Mouse (Mus musculus) limb, embryonic 11.5 days (tissue): ENCODE results near the gene Tbc1d5. TPM values are rescaled to one million over a fixed set of nuclear protein-coding genes. Genes with fewer than 3 reads are reported as not detected.

Experiments used
- ATAC-seq: fragments of 200-750 bp; cut with Nextera tagmentation; 2 replicates; pipeline ENCODE4 v1.8.0; 2017; ENCODE audit warnings: low read depth; ENCODE audit not compliant: insufficient number of reproducible peaks, low FRiP score, low TSS enrichment
- DNase-seq: peaks from one replicate; pipeline ENCODE4 v3.0.0-alpha.2; 2015; ENCODE audit warnings: low spot score
- H3K27ac ChIP-seq: fragments of 300-500 bp; sonication (generic); replicated peaks from 2 replicates; pipeline ENCODE4 v1.5.1; 2014; ENCODE audit warnings: low read depth, mild to moderate bottlenecking, low read length
- H3K27me3 ChIP-seq: fragments of 300-500 bp; sonication (generic); 2 replicates; pipeline ENCODE4 v1.6.1; 2014; ENCODE audit warnings: mild to moderate bottlenecking, low read length, mixed read lengths; ENCODE audit not compliant: control insufficient read depth, insufficient read depth
- H3K36me3 ChIP-seq: fragments of 300-500 bp; sonication (generic); 2 replicates; pipeline ENCODE4 v1.6.1; 2014; ENCODE audit warnings: mild to moderate bottlenecking, low read length, moderate library complexity, mixed read lengths; ENCODE audit not compliant: control insufficient read depth, insufficient read depth
- H3K4me1 ChIP-seq: fragments of 300-500 bp; sonication (generic); 2 replicates; pipeline ENCODE4 v1.6.1; 2014; ENCODE audit warnings: low read length, mixed read lengths; ENCODE audit not compliant: control insufficient read depth, insufficient read depth
- H3K4me2 ChIP-seq: fragments of 300-500 bp; sonication (generic); 2 replicates; pipeline ENCODE4 v1.6.1; 2014; ENCODE audit warnings: low read depth, mild to moderate bottlenecking, moderate library complexity; ENCODE audit not compliant: severe bottlenecking
- H3K4me3 ChIP-seq: fragments of 300-500 bp; sonication (generic); 2 replicates; pipeline ENCODE4 v1.5.1; 2014; ENCODE audit warnings: low read depth, low read length
- H3K9ac ChIP-seq: fragments of 300-500 bp; sonication (generic); 2 replicates; pipeline ENCODE4 v1.6.1; 2014; ENCODE audit warnings: mild to moderate bottlenecking, low read length
- H3K9me3 ChIP-seq: fragments of 300-500 bp; sonication (generic); 2 replicates; pipeline ENCODE4 v1.6.1; 2016; ENCODE audit warnings: low read length; ENCODE audit not compliant: control insufficient read depth
- WGBS: fragments of 180-500 bp; shearing (Covaris S2); extraction: QIAGEN DNeasy Blood & Tissue Kit; methylation state at CpG from one replicate; pipeline ENCODE4 v1.1.7; 2014; 5-methylcytosine and 5-hydroxymethylcytosine counted together
- polyA plus RNA-seq: library from polyadenylated mRNA; unstranded; fragments of >200 nt; fragmentation: Nextera tagmentation; extraction: Ambion mirVana; gene quantifications from 2 replicates; pipeline ENCODE4 v1.2.1, GENCODE M21; 2014

The Tbc1d5 gene
- polyA plus RNA-seq, 1 experiment from 2014 or later, result 11.0 TPM

DNA sequence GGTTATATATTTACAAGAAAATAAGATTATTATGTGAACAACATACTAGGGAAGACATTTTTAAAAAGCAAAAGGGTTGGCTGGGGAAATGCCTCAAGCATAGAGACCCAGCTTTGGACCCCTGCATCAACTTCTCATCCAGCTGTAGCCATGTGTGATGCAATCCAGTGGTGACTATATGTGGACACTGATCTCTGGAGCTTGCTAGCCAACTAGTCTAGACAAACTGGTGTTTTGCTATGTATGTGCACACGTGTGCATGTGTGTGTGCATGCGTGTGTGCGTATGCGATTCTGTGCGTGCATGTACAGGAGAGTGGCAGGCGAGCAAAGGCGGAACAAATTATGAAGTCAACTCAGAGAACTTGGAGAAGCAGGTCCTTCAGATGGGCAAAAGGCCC, 414.8 kb downstream of the Tbc1d5 start:
- Histone ChIP-seq H3K36me3 (no peaks in the 10 kb centered on the region), H3K4me3 (no peak overlapping the region), H3K27me3 (no peaks in the 10 kb centered on the region), H3K27ac (no peak overlapping the region), H3K9ac (no peak overlapping the region), H3K4me2 (no peak overlapping the region), H3K4me1 (no peaks in the 10 kb centered on the region), H3K9me3 (no peaks in the 10 kb centered on the region)
- ATAC-seq (no peak), DNase-seq (no peak)
- WGBS, result 94% methylated on average over 7 of the region's 7 CpGs

DNA sequence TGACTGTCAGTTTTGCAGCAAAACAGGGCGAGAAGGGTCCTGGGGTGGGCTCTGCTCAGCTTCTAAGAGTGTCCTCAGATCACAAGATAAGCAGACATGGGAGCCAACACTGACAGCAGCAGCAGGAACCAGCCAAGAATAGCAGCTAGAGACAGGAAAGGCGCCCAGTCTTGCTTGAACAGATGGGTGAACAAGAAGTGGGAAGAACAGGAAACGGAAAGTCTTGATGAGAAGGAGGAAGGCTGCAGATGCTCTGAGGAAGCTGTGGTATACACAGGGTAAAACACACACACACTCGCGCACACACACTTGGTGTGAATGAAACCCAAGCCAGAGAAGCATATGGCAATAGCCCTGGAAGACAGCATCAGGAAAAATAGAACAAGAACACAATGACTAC, 415.7 kb downstream of the Tbc1d5 start:
- Histone ChIP-seq H3K4me1 (no peaks in the 10 kb centered on the region), H3K9ac (no peak overlapping the region), H3K4me2 (no peak overlapping the region), H3K36me3 (no peaks in the 10 kb centered on the region), H3K9me3 (no peaks in the 10 kb centered on the region), H3K4me3 (no peak overlapping the region), H3K27ac (no peak overlapping the region), H3K27me3 (no peaks in the 10 kb centered on the region)
- 83% methylated on average over 5 of the region's 5 CpGs for WGBS
- ATAC-seq (no peak), DNase-seq (no peak)

DNA sequence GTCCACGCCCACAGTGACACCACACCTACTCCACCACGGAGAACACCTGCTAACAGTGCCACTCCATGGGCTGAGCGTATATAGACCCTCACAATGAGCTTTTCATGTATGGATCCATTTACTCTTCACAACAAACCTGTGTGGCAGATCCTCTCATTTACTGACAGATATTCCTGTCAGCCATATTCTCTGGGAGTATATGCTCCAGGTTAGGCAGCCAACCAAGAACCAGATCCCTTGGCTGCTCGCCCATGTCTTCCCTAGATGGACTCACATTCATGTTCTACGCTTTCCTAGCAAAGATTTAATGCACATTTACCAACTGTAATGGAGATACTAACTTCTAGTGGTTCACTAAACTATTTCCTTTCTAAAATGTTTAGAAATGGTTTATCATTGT, 416.9 kb downstream of the Tbc1d5 start:
- H3K36me3 ChIP-seq, result no peaks in the 10 kb centered on the region
- H3K4me3 ChIP-seq, result no peak overlapping the region
- no peak overlapping the region for H3K27ac ChIP-seq
- DNase-seq (no peak), ATAC-seq (no peak)
- H3K9me3 ChIP-seq, result no peaks in the 10 kb centered on the region
- no peak overlapping the region for H3K4me2 ChIP-seq
- H3K4me1 ChIP-seq, result no peaks in the 10 kb centered on the region
- H3K9ac ChIP-seq, result no peak overlapping the region
- H3K27me3 ChIP-seq, result no peaks in the 10 kb centered on the region
- 87% methylated on average over 5 of the region's 5 CpGs for WGBS

DNA sequence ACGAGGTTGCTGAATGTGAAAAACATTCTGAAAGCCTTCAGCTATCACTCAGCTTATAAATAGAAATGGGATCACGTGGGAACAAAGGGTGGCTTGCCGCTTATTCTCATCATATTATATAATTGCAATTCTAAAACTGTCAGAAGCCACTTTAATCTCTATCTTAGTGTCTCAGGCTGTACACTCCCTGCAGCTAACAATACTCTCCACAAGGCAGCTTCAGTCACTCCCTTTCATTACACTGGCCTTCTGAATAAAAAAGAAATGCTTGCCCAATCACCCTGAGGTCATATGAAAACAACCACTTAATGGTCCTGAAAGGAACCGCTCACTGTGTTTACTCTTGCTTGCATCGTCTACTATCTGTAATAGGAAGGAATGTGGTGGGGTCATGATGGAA, 418.1 kb downstream of the Tbc1d5 start:
- no peaks in the 10 kb centered on the region for H3K9me3 ChIP-seq
- ATAC-seq, result no peak

DNA sequence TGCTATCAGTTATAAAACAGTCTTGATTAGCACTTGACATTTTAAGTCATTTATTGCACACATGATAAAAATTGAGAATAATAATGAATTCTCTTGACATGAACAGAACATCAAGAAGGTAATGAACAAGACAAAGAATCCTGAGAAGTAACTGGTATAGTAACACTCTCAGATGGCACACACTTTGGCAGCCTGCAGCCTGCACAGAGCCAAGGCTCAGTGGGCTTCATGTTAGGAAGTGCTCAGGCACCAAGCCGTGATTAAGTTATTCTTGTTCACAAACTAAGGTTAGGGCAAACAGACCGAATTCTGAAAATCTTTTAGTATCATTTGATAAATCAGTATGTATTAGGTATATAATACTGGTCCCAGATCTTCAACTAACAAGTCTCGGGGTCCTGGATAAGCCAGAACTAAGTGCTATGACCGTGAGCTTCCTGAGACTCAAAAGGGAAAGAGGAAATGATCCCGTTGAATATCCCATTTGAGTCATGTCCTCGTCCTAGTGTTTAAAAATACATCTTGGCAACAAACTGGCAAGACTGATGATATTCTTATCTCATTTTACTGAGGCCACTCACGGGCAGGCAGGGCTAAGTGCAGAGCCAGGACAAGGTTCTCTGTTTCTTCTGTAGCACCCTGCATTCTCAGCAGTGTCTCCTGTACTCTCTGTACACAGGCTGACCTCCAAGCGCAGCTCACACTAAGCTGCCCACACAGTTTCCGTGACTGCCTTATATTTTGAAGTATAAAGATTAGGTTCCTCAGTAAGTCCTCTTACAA, 425.6 kb downstream of the Tbc1d5 start:
- WGBS, result 86% methylated on average over 9 of the region's 9 CpGs
- Histone ChIP-seq H3K9ac (no peak overlapping the region), H3K4me2 (no peak overlapping the region), H3K27me3 (no peaks in the 10 kb centered on the region), H3K9me3 (no peaks in the 10 kb centered on the region), H3K4me3 (no peak overlapping the region), H3K27ac (no peak overlapping the region), H3K4me1 (no peaks in the 10 kb centered on the region), H3K36me3 (no peaks in the 10 kb centered on the region)
- DNase-seq, result no peak
- no peak for ATAC-seq

More for the DNA sequence above, 418.1 kb downstream of the Tbc1d5 start:
- H3K27me3 ChIP-seq, result no peaks in the 10 kb centered on the region
- no peak for DNase-seq
- H3K4me3 ChIP-seq, result no peak overlapping the region
- 84% methylated on average over 5 of the region's 5 CpGs for WGBS
- H3K36me3 ChIP-seq, result no peaks in the 10 kb centered on the region
- no peaks in the 10 kb centered on the region for H3K4me1 ChIP-seq
- no peak overlapping the region for H3K27ac ChIP-seq
- no peak overlapping the region for H3K4me2 ChIP-seq
- H3K9ac ChIP-seq, result no peak overlapping the region

DNA sequence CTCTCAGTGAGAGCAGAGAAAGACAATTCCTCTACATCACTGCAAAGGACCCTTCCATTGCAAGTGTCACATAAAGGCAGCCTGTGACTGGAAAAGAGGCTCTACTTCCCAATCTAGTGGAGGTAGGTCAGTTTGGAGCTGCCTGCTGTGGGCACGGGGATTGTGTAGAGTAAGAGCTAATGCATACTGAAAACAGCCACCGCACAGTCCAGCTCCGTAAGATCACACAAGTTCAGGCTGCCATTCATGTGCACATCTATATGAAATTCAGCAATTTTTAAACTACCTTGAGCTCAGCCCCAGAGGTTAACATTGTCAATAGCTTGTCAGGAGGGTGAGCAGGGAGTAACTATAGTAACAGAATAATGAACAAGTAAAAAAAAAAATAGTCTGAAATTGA, 426.4 kb downstream of the Tbc1d5 start:
- no peak for DNase-seq
- H3K36me3 ChIP-seq, result no peaks in the 10 kb centered on the region
- ATAC-seq, result no peak
- H3K4me2 ChIP-seq, result no peak overlapping the region
- no peak overlapping the region for H3K9ac ChIP-seq
- H3K27me3 ChIP-seq, result no peaks in the 10 kb centered on the region
- no peaks in the 10 kb centered on the region for H3K9me3 ChIP-seq
- H3K27ac ChIP-seq, result no peak overlapping the region
- H3K4me3 ChIP-seq, result no peak overlapping the region
- WGBS, result 97% methylated on average over 3 of the region's 3 CpGs
- no peaks in the 10 kb centered on the region for H3K4me1 ChIP-seq

DNA sequence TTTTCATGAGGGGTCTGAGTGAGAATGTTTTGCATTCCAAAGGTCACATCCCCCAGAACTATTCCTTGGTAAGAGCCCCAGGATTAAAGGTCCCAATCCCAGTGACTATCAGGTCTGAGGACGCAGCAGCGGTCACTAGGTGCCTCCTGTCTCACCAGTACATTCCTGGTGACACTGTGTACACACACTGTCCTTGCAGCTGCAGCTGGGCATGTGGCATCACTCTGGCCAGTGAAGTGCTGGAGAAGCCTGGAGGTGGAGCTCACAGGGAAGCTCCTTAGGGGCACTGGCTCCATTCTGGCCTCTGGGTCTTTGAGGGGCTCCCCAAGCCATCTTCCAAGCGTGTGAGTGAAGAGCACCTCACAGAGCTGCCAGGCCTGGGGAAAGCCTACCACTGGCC, 427.2 kb downstream of the Tbc1d5 start:
- Histone ChIP-seq H3K9ac (no peak overlapping the region), H3K4me2 (no peak overlapping the region), H3K4me1 (no peaks in the 10 kb centered on the region), H3K27me3 (no peaks in the 10 kb centered on the region), H3K4me3 (no peak overlapping the region), H3K36me3 (no peaks in the 10 kb centered on the region), H3K9me3 (no peaks in the 10 kb centered on the region), H3K27ac (no peak overlapping the region)
- WGBS, result 84% methylated on average over 3 of the region's 3 CpGs
- ATAC-seq, result no peak
- DNase-seq, result no peak

DNA sequence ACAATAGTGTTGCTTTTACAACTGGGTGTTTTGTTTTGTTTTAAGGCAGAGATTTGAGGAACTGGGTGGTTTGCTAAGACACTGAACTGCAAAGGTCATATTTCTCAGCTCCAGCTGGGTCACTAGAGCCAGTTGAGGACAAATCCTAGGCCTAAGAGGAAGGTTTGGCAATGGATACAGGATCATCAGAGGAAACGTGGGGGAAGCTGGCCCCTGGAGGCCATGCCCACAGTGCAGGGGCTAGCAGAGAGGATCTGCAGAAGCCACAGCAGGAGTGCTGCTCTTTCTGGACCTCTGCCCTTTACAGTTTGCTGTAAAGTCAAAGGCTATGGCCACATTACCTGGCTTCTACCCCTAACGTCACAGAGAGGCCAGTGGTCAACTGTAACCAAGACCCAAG, 428.3 kb downstream of the Tbc1d5 start:
- Histone ChIP-seq H3K4me3 (no peak overlapping the region), H3K4me1 (no peaks in the 10 kb centered on the region), H3K9ac (no peak overlapping the region), H3K9me3 (no peaks in the 10 kb centered on the region), H3K27me3 (no peaks in the 10 kb centered on the region), H3K27ac (no peak overlapping the region), H3K36me3 (no peaks in the 10 kb centered on the region), H3K4me2 (no peak overlapping the region)
- DNase-seq (no peak), ATAC-seq (no peak)
- 37% methylated on average over 2 of the region's 2 CpGs for WGBS

DNA sequence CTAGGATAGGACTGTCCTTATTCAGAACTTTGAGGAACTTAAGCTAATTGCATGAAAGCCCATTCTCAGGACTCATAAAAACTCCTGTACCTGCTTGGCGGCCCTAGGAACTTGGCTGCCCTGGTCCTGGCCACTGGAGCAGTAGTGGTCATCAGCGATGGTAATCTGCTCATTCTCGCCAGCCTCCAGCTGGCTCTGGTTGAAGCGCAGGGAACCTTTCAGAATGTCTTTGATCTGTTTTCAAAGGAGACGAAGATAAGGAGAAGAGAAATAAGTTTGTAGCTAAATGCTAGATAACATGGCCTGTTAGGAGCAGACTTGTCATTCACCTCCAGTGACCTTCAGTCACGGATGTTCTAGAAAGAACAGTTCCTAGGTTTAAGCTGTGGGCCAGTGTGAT, 437.8 kb downstream of the Tbc1d5 start:
- H3K9ac ChIP-seq, result no peak overlapping the region

More for the DNA sequence above, 437.8 kb downstream of the Tbc1d5 start:
- Histone ChIP-seq H3K9me3 (no peaks in the 10 kb centered on the region), H3K27me3 (no peaks in the 10 kb centered on the region), H3K4me3 (no peak overlapping the region), H3K4me1 (no peaks in the 10 kb centered on the region), H3K27ac (no peak overlapping the region), H3K36me3 (no peaks in the 10 kb centered on the region), H3K4me2 (no peak overlapping the region)
- ATAC-seq, result no peak
- WGBS, result 57% methylated on average over 6 of the region's 6 CpGs
- DNase-seq, result no peak
